Mouse (Mus musculus): ENCODE data around the gene Dgki. TPM values are rescaled to one million over a fixed set of nuclear protein-coding genes. Genes with fewer than 3 reads are reported as not detected.

Gene Dgki
- polyA plus RNA-seq, 1 experiment from 2014 or later: 5.9 TPM

DNA sequence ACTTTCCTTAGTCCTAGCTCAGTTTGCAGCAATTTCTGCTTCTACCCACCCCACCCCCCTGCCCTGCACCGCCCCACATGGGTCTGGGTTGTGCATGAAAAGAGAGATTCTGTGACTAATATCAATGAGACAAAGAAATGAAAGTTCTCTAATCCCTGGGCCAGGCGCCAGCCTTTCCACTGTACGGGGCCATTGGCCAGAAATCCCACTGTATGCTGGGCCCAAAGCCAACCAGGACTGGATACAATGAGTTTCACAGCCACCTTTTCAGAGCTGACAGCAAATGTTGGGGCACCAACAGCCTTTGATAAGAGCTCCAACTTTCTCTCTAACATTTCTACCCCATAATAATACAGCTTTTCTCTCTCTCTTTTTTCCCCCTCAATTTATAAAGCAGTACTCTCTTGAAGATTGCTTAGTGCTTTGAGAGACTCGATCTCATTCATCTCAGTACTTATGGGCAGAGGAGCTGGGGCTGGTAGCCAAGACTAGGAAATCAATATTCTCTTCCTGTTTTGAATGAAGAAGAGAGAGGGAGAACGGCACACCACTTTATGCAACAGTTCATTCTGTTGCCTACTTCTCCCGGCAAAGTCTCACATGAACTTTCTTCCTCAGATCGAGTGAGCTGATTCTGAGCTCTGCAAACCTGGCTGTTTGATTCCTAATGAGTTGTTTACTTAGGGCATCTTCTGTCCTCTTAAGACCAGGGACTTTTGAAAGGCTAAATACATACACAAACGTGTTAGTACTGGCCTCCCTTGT lies 480.8 kb downstream of the Dgki start:
- H3K9ac ChIP-seq: no peak overlapping the region
- peak overlapping the region; percentile 14; the same call in 1 of the 2 replicates for H3K4me2 ChIP-seq
- peak; percentile 99 for ATAC-seq (ENCODE audit: low read depth)
- H3K4me1 ChIP-seq (replicated peaks): peaks cover 32% of the 10 kb centered on the region
- H3K9me3 ChIP-seq: 0 out of 2 replicates have a peak, but pooled peaks cover under 1% of the 10 kb centered on the region
- H3K4me3 ChIP-seq: no peak overlapping the region
- WGBS: 28% methylated on average over 8 of the region's 8 CpGs
- H3K27me3 ChIP-seq: no peaks in the 10 kb centered on the region
- H3K27ac ChIP-seq (replicated peaks): peak overlapping the region; percentile 78
- H3K36me3 ChIP-seq: no peaks in the 10 kb centered on the region

DNA sequence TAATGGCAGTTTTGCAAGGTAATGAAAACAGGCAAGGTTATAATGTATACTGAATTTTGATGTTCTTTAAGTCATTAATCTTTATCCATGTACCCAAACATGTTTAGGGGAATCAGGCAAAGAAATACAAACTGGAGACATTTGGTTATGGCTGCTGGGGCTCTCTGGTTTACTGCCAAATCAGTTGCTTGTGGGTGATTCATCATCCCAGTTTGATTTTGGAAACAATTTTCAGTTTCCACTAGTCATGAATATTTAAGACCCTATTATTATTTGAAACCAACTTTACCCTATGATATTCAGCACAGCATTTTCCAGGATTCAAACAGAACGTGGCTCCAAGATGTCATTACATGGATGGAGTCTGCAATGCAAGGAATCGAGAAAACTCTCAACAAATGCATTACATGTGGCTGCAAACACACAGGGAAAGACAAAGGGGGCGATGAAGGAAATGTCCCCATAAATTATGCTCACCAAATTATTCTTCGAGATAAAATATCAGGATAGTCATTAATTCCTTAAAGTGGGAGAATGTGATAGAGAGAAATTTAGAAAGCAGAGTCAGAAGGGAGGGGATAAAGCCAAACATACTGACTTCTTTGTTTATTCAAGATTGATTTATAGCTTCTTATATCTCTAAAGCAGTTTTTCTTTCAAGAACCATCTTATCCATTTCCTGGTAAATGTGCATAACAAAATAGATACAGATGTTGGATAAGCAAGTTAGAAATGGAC lies 481.5 kb downstream of the Dgki start:
- Histone ChIP-seq H3K9me3 (no peaks in the 10 kb centered on the region), H3K27ac (replicated peaks) (peak overlapping the region; percentile 78), H3K4me1 (replicated peaks) (peaks cover 32% of the 10 kb centered on the region), H3K4me2 (no peak overlapping the region; the same call in 1 of the 2 replicates), H3K9ac (no peak overlapping the region), H3K27me3 (no peaks in the 10 kb centered on the region), H3K36me3 (no peaks in the 10 kb centered on the region), H3K4me3 (no peak overlapping the region)
- 0 out of 2 replicates have a peak, but pooled peaks have one; percentile 38 for ATAC-seq (ENCODE audit: low read depth)
- 38% methylated on average over 4 of the region's 4 CpGs for WGBS

- Histone ChIP-seq H3K36me3 (no peaks in the 10 kb centered on the region), H3K27me3 (no peaks in the 10 kb centered on the region), H3K4me2 (no peak overlapping the region), H3K9me3 (no peaks in the 10 kb centered on the region), H3K27ac (replicated peaks) (no peak overlapping the region), H3K4me1 (replicated peaks) (peaks cover 32% of the 10 kb centered on the region), H3K9ac (no peak overlapping the region), H3K4me3 (no peak overlapping the region)
- ATAC-seq (ENCODE audit: low read depth): no peak
- WGBS: 95% methylated on average over 3 of the region's 3 CpGs
Observed at GRCm38 (mm10) chr6:36816666-36817065, 483.3 kb downstream of the Dgki start.

- no peak for ATAC-seq (ENCODE audit: low read depth)
- Histone ChIP-seq H3K27ac (replicated peaks) (no peak overlapping the region), H3K4me2 (no peak overlapping the region), H3K9ac (no peak overlapping the region), H3K4me3 (no peak overlapping the region), H3K27me3 (no peaks in the 10 kb centered on the region), H3K36me3 (no peaks in the 10 kb centered on the region), H3K4me1 (replicated peaks) (peaks cover 36% of the 10 kb centered on the region), H3K9me3 (no peaks in the 10 kb centered on the region)
- 78% methylated on average over 2 of the region's 2 CpGs for WGBS
Observed at GRCm38 (mm10) chr6:36815992-36816391, 484.0 kb downstream of the Dgki start.

DNA sequence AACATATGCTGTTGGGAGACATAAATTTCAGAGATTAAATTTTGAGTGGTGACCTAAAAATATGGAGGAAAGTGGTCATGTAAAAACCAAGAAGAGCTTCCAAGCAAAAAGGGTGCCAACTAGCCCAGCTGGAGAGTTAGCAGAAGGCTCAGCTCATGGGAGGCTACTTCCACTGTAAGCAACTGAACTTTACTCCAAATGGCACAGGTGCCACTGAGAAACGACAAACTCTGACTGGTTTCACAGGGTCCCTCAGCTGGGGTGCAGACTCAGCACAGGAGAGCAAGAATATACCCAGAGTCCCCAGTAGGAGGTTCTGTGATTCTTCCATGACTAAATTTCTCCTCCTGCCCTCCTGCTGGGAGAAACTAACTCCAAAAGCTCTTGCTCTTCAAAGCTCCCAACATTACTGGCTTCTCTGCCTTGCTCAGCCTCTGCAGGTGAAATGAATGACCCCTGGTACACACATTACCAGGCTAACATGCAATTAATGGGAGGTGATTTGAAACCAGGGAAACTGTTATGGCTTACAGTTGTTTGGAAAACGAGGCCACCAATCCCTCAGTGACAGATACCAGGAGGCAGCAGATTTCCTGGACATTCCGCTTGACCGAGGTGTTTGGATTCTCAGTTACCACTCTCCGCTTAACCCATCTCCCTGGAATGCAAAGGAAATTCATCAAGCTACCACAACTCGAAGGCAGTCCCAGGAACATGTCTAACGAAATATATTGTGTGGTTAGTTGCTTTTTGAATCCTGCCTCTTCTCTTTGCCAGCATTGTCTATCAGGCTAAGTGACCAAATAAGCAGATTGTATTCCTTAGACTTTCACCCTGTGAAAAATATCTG lies 487.1 kb downstream of the Dgki start:
- Histone ChIP-seq H3K4me3 (no peak overlapping the region), H3K9me3 (no peaks in the 10 kb centered on the region), H3K9ac (no peak overlapping the region), H3K4me2 (no peak overlapping the region), H3K4me1 (replicated peaks) (peaks cover 35% of the 10 kb centered on the region), H3K36me3 (no peaks in the 10 kb centered on the region), H3K27ac (replicated peaks) (no peak overlapping the region), H3K27me3 (no peaks in the 10 kb centered on the region)
- ATAC-seq (ENCODE audit: low read depth): no peak
- 79% methylated on average over 7 of the region's 7 CpGs for WGBS

GRCm38 (mm10) chr6:36810448-36810847 lies 489.5 kb downstream of the Dgki start:
- Histone ChIP-seq H3K4me2 (peak overlapping the region; percentile 65), H3K4me3 (peak overlapping the region; percentile 74), H3K9me3 (no peaks in the 10 kb centered on the region), H3K36me3 (peaks cover 9% of the 10 kb centered on the region), H3K27ac (replicated peaks) (peak overlapping the region; percentile 92), H3K27me3 (no peaks in the 10 kb centered on the region), H3K4me1 (replicated peaks) (peaks cover 50% of the 10 kb centered on the region), H3K9ac (peak overlapping the region; percentile 92)
- peak; percentile 46 for ATAC-seq (ENCODE audit: low read depth)
- 4% methylated on average over 5 of the region's 5 CpGs for WGBS

- peak; percentile 84 for ATAC-seq (ENCODE audit: low read depth)
- Histone ChIP-seq H3K4me2 (peak within 1 kb of the TSS; percentile 65), H3K9ac (peak within 1 kb of the TSS; percentile 92), H3K4me3 (peak within 1 kb of the TSS; percentile 74), H3K4me1 (replicated peaks) (peaks cover 55% of the 10 kb centered on the region), H3K9me3 (no peaks in the 10 kb centered on the region), H3K27ac (replicated peaks) (peak within 1 kb of the TSS; percentile 92), H3K27me3 (no peaks in the 10 kb centered on the region), H3K36me3 (peaks cover 9% of the 10 kb centered on the region)
- under 1% methylated on average over 15 of the region's 15 CpGs for WGBS
Observed at GRCm38 (mm10) chr6:36809747-36810285, 490.2 kb downstream of the Dgki start, which contains the start of gene Ptn. Gene Ptn (minus strand): TSS chr6:36810220.

DNA sequence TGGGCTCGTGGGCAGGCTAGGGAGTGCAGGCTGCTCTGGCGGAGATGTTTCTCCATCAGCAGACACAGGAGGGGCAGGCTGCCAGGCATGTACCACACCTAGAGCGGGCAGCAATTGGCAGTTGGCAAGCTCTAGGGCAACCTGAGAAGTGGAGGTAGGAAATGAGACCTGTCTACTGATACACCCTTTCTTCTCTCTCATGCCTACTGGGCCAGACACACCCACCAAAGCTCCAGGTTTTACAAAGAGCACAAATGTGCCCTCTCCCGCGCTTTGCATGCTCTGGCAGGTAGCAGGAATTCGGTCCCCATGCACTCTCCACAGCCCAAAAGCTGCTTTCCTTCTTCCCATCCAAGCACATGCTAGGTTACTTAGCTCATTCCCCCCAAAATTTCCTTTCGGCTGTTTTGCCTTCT lies 490.7 kb downstream of the Dgki start:
- 3% methylated on average over 7 of the region's 7 CpGs for WGBS

DNA sequence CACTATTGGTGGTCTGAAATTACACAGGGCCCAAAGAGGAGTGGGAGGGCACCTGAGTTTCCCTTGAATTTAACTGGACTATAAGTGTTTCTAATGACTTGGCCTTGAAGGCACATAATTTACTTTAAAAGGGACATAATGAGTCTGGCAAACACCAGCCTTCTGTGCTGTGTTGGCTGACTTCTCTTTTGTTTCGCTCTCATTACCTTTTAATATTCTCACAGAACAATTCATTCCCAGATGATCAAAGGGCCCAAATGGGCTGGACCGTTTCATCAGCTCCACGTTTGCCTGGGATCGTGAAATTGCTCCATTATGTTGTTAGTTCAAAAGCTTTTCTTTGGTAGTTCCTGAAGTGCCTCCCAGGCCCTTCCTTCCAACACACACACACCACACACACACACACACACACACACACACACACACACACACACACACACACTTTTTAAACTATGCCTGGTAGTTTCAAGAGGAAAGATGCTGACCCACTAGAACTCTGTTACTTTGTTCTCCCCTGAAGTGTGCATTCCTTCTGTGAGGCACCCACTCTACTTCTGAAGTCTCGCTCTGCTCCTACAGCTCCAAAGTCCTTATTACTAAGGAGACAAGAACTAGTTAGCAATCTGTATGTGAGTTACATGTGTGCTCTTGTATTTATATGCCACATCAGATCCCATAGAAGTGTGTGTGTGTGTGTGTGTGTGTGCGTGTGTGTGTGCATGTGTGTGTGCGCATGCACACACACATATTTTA lies 491.5 kb downstream of the Dgki start:
- no peaks in the 10 kb centered on the region for H3K9me3 ChIP-seq
- 22% methylated on average over 7 of the region's 7 CpGs for WGBS
- H3K27me3 ChIP-seq: no peaks in the 10 kb centered on the region
- H3K4me1 ChIP-seq (replicated peaks): peaks cover 65% of the 10 kb centered on the region
- H3K36me3 ChIP-seq: peaks cover 12% of the 10 kb centered on the region
- peak overlapping the region; percentile 92 for H3K9ac ChIP-seq
- H3K27ac ChIP-seq (replicated peaks): peak overlapping the region; percentile 92
- H3K4me2 ChIP-seq: peak overlapping the region; percentile 65
- H3K4me3 ChIP-seq: peak overlapping the region; percentile 74
- no peak for ATAC-seq (ENCODE audit: low read depth)

More for the DNA sequence above, 490.7 kb downstream of the Dgki start:
- Histone ChIP-seq H3K9me3 (no peaks in the 10 kb centered on the region), H3K4me1 (replicated peaks) (peaks cover 59% of the 10 kb centered on the region), H3K27ac (replicated peaks) (peak overlapping the region; percentile 92), H3K4me2 (peak overlapping the region; percentile 65), H3K36me3 (peaks cover 9% of the 10 kb centered on the region), H3K27me3 (no peaks in the 10 kb centered on the region), H3K4me3 (peak overlapping the region; percentile 74), H3K9ac (peak overlapping the region; percentile 92)
- ATAC-seq (ENCODE audit: low read depth): peak; percentile 49

DNA sequence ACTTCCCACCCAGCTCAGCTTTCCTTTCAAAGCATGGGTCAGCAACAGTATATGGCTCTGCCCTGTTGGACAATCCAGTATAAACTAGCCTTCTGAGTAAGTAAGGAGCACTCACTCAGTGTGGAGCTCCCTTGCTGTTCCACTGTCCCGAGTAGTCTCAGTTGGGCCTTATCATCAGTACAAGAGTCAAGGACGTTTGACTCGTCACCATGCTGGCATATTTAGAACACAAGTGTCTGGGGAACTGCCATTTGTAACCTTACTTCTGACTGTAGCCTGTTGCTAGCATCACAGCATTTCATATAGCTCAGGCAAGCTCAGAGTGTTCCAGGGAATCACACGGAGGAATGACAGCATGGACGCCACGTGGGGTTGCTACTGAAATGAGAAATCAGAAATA lies 493.1 kb downstream of the Dgki start:
- Histone ChIP-seq H3K27me3 (no peaks in the 10 kb centered on the region), H3K27ac (replicated peaks) (no peak overlapping the region), H3K4me1 (replicated peaks) (peaks cover 68% of the 10 kb centered on the region), H3K9ac (peak overlapping the region; percentile 45), H3K9me3 (no peaks in the 10 kb centered on the region), H3K36me3 (peaks cover 17% of the 10 kb centered on the region), H3K4me3 (peak overlapping the region; percentile 25), H3K4me2 (peak overlapping the region; percentile 65)
- 80% methylated on average over 6 of the region's 6 CpGs for WGBS
- ATAC-seq (ENCODE audit: low read depth): no peak

All from neural tube, embryonic 13.5 days (tissue).